Mouse (Mus musculus): ENCODE measurements around the gene Ltf.

GRCm38 (mm10) chr9:111088886-111089285, 69.8 kb downstream of the Ltf start:
- TF ChIP-seq POLR2A (IDR thresholded peaks at IDR 0.05; ENCODE audit: control insufficient read depth, extremely low read depth, insufficient read depth, low read length, poor library complexity) (no peak), CTCF (IDR thresholded peaks at IDR 0.05; ENCODE audit: borderline replicate concordance, control insufficient read depth, extremely low read depth, insufficient read depth, low read length, poor library complexity) (no peak)

Measured in thymus, adult 2 months (tissue).